Mouse (Mus musculus) cerebellum, adult 2 months (tissue): Measurements from ENCODE around the gene Muc13. TPM values are rescaled to one million over a fixed set of nuclear protein-coding genes. Genes with fewer than 3 reads are reported as not detected.

ENCODE experiments used
- DNase-seq, 2 experiments: peaks; one replicate each; pipeline ENCODE4 v3.0.0; 2021
- H3K27ac ChIP-seq: fragments of 200-500 bp; 2 replicates; pipeline ENCODE4 v1.5.1; 2012; ENCODE audit warnings: low read length, control low read depth, inconsistent platforms; ENCODE audit not compliant: insufficient read depth
- H3K27me3 ChIP-seq: fragments of 200-500 bp; 2 replicates; pipeline ENCODE4 v1.6.1; 2012; ENCODE audit warnings: inconsistent platforms, mild to moderate bottlenecking, low read length, moderate library complexity; ENCODE audit not compliant: control insufficient read depth, insufficient read depth
- H3K4me1 ChIP-seq: fragments of 200-500 bp; 2 replicates; pipeline ENCODE4 v1.6.1; 2011; ENCODE audit warnings: low read length; ENCODE audit not compliant: control insufficient read depth, insufficient read depth
- H3K4me3 ChIP-seq: fragments of 200-500 bp; replicated peaks from 2 replicates; pipeline ENCODE3; 2011; ENCODE audit warnings: mild to moderate bottlenecking, low read depth, low read length, control low read depth; ENCODE audit not compliant: insufficient read depth
- CTCF ChIP-seq: fragments of 200-500 bp; IDR thresholded peaks from 2 replicates; pipeline ENCODE4 v1.5.1; 2011; ENCODE audit warnings: low read depth, mild to moderate bottlenecking, control low read depth, low read length, moderate library complexity, borderline replicate concordance; ENCODE audit not compliant: insufficient read depth
- POLR2A ChIP-seq: fragments of 200-500 bp; IDR thresholded peaks from 2 replicates; pipeline ENCODE4 v1.6.1; 2011; ENCODE audit warnings: low read length, control low read depth, borderline replicate concordance; ENCODE audit not compliant: insufficient read depth
- WGBS: fragments of 180-500 bp; shearing (Covaris S2); methylation state at CpG from one replicate; pipeline ENCODE4 v1.1.7; 2018; 5-methylcytosine and 5-hydroxymethylcytosine counted together
- polyA plus RNA-seq: library from polyadenylated mRNA; depleted of rRNA; stranded (reverse); fragments of >200 nt; gene quantifications from 2 replicates; pipeline ENCODE4 v1.2.3, GENCODE M21; 2012; rRNA removed

Gene Muc13
- polyA plus RNA-seq, 1 experiment, result 0.11 TPM

GRCm38 (mm10) chr16:33844866-33845265 is 51.0 kb downstream of the Muc13 start:
- Histone ChIP-seq H3K27me3 (no peaks in the 10 kb centered on the region), H3K4me3 (no peak overlapping the region), H3K4me1 (peaks cover 5% of the 10 kb centered on the region), H3K27ac (no peak overlapping the region)
- no peak for TF ChIP-seq CTCF
- no peak for TF ChIP-seq POLR2A
- DNase-seq, result no peak
- WGBS, result 87% methylated on average over 6 of the region's 6 CpGs

- H3K4me3 ChIP-seq, result no peak overlapping the region
- DNase-seq, result no peak
- no peak overlapping the region for H3K27ac ChIP-seq
- H3K27me3 ChIP-seq, result no peaks in the 10 kb centered on the region
- H3K4me1 ChIP-seq, result peaks cover 2% of the 10 kb centered on the region; the same call in 1 of the 2 replicates
- TF ChIP-seq POLR2A (no peak), CTCF (no peak)
These were observed 59.4 kb downstream of the Muc13 start for GRCm38 (mm10) chr16:33853271-33853670.

GRCm38 (mm10) chr16:33858766-33859165 is 64.9 kb downstream of the Muc13 start:
- no peak overlapping the region for H3K4me3 ChIP-seq
- H3K4me1 ChIP-seq, result peaks cover 31% of the 10 kb centered on the region
- H3K27me3 ChIP-seq, result no peaks in the 10 kb centered on the region
- TF ChIP-seq CTCF, result no peak
- TF ChIP-seq POLR2A, result no peak
- no peak for DNase-seq
- 82% methylated on average over 2 of the region's 2 CpGs for WGBS
- peak overlapping the region; percentile 6; the same call in 1 of the 2 replicates for H3K27ac ChIP-seq

- Histone ChIP-seq H3K4me3 (no peak overlapping the region), H3K27ac (no peak overlapping the region), H3K27me3 (no peaks in the 10 kb centered on the region), H3K4me1 (peaks cover 31% of the 10 kb centered on the region)
- TF ChIP-seq POLR2A (no peak), CTCF (no peak)
- WGBS, result 34% methylated on average over 5 of the region's 5 CpGs
- DNase-seq, result no peak
These were observed 65.5 kb downstream of the Muc13 start for GRCm38 (mm10) chr16:33859380-33859779.

- DNase-seq, result peak; percentile 93 to 98
- peak overlapping the region; percentile 89 for H3K27ac ChIP-seq
- no peaks in the 10 kb centered on the region for H3K27me3 ChIP-seq
- H3K4me3 ChIP-seq, result no peak overlapping the region
- H3K4me1 ChIP-seq, result peaks cover 31% of the 10 kb centered on the region
- TF ChIP-seq POLR2A, result no peak
- TF ChIP-seq CTCF, result peak; percentile 60; the same call in 1 of the 2 replicates
- WGBS, result 8% methylated on average over 14 of the region's 14 CpGs
These were observed 66.3 kb downstream of the Muc13 start for GRCm38 (mm10) chr16:33859988-33860700.

GRCm38 (mm10) chr16:33862406-33862805 is 68.6 kb downstream of the Muc13 start:
- peak overlapping the region; percentile 29 for H3K27ac ChIP-seq
- 33% methylated on average over 4 of the region's 4 CpGs for WGBS
- peaks cover 32% of the 10 kb centered on the region for H3K4me1 ChIP-seq
- peak; percentile 61 to 66 for DNase-seq
- H3K4me3 ChIP-seq, result no peak overlapping the region
- TF ChIP-seq CTCF, result no peak
- TF ChIP-seq POLR2A, result no peak
- no peaks in the 10 kb centered on the region for H3K27me3 ChIP-seq

- H3K27me3 ChIP-seq, result no peaks in the 10 kb centered on the region
- WGBS, result 13% methylated on average over 5 of the region's 5 CpGs
These were observed 69.4 kb downstream of the Muc13 start for GRCm38 (mm10) chr16:33863208-33863751.

More at GRCm38 (mm10) chr16:33863208-33863751, 69.4 kb downstream of the Muc13 start:
- H3K4me1 ChIP-seq, result peaks cover 32% of the 10 kb centered on the region
- no peak overlapping the region for H3K4me3 ChIP-seq
- peak; percentile 54 to 71 for DNase-seq
- no peak for TF ChIP-seq CTCF
- TF ChIP-seq POLR2A, result no peak
- peak overlapping the region; percentile 72; the same call in 1 of the 2 replicates for H3K27ac ChIP-seq

Other genes with a start within 250 kb of the Muc13 start
- 21.9 and 24.4 TPM in 2 replicates for gene Heg1, start 109.7 kb upstream of the Muc13 start, polyA plus RNA-seq
- 59.0 and 66.8 TPM in 2 replicates for gene Itgb5, start 35.6 kb downstream of the Muc13 start, polyA plus RNA-seq
- 12.5 and 12.7 TPM in 2 replicates for gene Umps, start 173.0 kb downstream of the Muc13 start, polyA plus RNA-seq